Mouse (Mus musculus) E14TG2a.4 (cell line): ENCODE results near the gene Ibtk.

Source experiments
- H3K27me3 ChIP-seq: 2 replicates; pipeline ENCODE4 v1.6.1; 2014; ENCODE audit warnings: low read length, control low read depth; ENCODE audit not compliant: insufficient read depth
- H3K36me3 ChIP-seq: 2 replicates; pipeline ENCODE4 v1.6.1; 2014; ENCODE audit warnings: low read length, control low read depth; ENCODE audit not compliant: insufficient read depth
- H3K4me1 ChIP-seq: replicated peaks from 2 replicates; pipeline ENCODE4 v1.6.1; 2014; ENCODE audit warnings: low read depth, low read length, control low read depth
- H3K4me3 ChIP-seq: replicated peaks from 2 replicates; pipeline ENCODE4 v1.5.1; 2014; ENCODE audit warnings: mild to moderate bottlenecking, low read length
- H3K9me3 ChIP-seq: 2 replicates; pipeline ENCODE4 v1.6.1; 2014; ENCODE audit warnings: low read length, control low read depth
- CTCF ChIP-seq: conservative IDR thresholded peaks from 2 replicates; pipeline ENCODE4 v1.5.1; 2014; ENCODE audit warnings: low read length
- NANOG ChIP-seq: IDR thresholded peaks from 2 replicates; pipeline ENCODE4 v1.6.1; 2014; ENCODE audit warnings: borderline replicate concordance, low read length, mixed read lengths
- POU5F1 ChIP-seq: IDR thresholded peaks from 2 replicates; pipeline ENCODE4 v1.6.1; 2014; ENCODE audit warnings: low read length, borderline replicate concordance

Ibtk gene

DNA sequence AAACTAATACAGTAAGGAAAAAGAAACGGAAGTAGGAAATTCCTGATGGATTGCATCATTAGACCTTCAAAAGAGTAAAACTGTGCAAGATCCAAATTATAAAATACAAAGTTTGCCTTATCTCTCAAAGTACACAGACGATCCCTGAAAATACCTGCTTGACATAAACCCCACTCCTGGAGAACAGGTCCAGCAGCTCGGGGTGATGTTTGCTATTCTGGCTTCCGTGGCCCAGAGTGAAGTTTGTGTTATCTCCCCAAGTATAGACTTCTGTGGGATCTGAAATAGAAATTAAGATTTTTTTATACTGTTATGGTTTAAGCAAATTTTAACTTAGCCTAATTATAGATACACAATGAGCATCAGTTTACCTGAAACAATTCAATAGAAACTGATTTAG lies 14.3 kb downstream of the Ibtk start:
- H3K36me3 ChIP-seq = peaks cover 67% of the 10 kb centered on the region
- H3K9me3 ChIP-seq = no peaks in the 10 kb centered on the region
- H3K27me3 ChIP-seq = no peaks in the 10 kb centered on the region
- no peak overlapping the region for H3K4me3 ChIP-seq
- TF ChIP-seq POU5F1 (no peak), NANOG (no peak), CTCF (no peak)
- no peaks in the 10 kb centered on the region for H3K4me1 ChIP-seq

DNA sequence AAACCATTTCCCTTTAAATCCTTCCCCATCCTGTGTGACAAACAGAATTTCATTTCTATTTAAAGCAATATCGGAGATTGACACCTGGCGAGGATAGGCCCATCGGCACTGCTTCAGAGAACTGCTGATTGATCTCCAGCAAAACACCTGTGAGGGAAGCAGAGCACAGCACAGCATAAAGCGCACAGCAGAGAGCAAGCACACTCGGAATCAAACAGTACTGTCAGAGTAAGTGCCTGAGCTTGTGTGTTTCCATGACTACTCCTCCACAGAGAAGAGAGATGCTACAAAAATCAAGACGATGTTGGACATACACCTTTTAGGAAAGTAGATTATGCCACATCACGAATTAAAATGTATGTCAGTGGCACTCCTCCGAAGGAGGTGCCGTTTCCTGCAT lies 25.1 kb downstream of the Ibtk start:
- no peaks in the 10 kb centered on the region for H3K9me3 ChIP-seq

DNA sequence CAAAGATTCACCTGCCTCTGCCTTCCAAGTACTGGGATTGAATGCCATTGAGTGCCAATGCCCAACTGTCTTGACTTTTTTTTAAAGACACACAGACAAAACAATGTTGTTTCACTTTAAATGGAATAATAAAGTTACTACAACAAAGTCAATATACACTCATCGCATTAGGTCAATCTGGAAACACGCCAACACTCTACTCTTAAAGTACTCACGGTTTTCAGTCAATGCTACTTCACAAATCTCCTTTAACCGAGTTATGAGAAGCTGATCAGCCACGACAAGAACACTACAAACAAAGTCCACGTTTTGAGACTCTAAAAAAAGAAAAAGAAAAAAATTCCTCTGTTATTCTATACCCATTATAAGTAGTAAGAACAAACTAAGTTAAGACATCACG lies 31.8 kb downstream of the Ibtk start:
- H3K27me3 ChIP-seq = no peaks in the 10 kb centered on the region
- TF ChIP-seq POU5F1 (no peak), NANOG (no peak), CTCF (no peak)
- H3K9me3 ChIP-seq = no peaks in the 10 kb centered on the region
- H3K4me3 ChIP-seq = no peak overlapping the region
- peaks cover 95% of the 10 kb centered on the region for H3K36me3 ChIP-seq
- H3K4me1 ChIP-seq = no peaks in the 10 kb centered on the region

More for the DNA sequence above, 25.1 kb downstream of the Ibtk start:
- H3K27me3 ChIP-seq = no peaks in the 10 kb centered on the region
- peaks cover 91% of the 10 kb centered on the region for H3K36me3 ChIP-seq
- TF ChIP-seq POU5F1 (no peak), NANOG (no peak), CTCF (no peak)
- H3K4me1 ChIP-seq = no peaks in the 10 kb centered on the region
- no peak overlapping the region for H3K4me3 ChIP-seq

DNA sequence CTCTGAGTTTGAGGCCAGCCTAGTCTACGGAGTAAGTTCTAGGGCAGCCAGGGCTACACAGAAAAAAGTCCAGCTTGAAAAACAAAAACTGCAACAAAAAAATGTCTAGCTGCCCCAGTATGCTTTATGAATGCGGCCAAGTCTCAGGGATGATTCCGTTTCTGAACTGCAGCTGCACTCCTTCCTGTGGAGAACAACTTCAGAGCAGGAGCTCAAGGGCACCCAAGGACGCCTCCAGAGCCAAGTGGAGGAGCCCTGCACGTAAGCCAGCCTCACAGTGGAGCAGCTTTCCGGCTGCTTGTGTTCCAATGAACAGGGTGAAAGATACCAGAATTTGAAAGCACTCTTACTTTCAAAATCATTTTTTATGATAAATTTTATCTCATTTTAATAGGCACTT lies 41.8 kb downstream of the Ibtk start:
- Histone ChIP-seq H3K27me3 (no peaks in the 10 kb centered on the region), H3K4me3 (no peak overlapping the region), H3K9me3 (no peaks in the 10 kb centered on the region), H3K4me1 (peaks cover 11% of the 10 kb centered on the region), H3K36me3 (peaks cover 82% of the 10 kb centered on the region)
- TF ChIP-seq NANOG (no peak), POU5F1 (no peak), CTCF (no peak)

DNA sequence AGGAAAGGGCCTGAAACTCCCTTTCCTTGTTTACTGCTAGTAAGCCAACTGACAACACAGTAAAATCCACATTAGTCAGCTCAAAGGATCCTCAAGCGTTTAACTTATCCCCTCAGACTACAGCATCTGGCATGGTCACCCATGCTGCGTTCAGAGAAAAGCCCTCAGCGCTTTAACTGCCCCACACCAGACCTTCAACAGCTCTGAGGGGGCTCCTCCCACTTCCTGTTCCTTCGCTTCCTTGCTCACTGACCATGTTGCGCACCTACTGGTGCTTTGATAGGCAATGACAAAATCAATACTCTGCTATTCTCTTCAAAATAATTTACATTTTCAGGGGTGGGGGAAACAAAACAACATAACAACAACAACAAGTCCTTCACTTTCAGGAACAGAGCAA lies 47.2 kb downstream of the Ibtk start:
- no peaks in the 10 kb centered on the region for H3K9me3 ChIP-seq
- TF ChIP-seq POU5F1 = no peak
- TF ChIP-seq NANOG = no peak
- no peak for TF ChIP-seq CTCF
- H3K27me3 ChIP-seq = no peaks in the 10 kb centered on the region
- H3K36me3 ChIP-seq = peaks cover 54% of the 10 kb centered on the region
- H3K4me3 ChIP-seq = no peak overlapping the region
- H3K4me1 ChIP-seq = peaks cover 23% of the 10 kb centered on the region

DNA sequence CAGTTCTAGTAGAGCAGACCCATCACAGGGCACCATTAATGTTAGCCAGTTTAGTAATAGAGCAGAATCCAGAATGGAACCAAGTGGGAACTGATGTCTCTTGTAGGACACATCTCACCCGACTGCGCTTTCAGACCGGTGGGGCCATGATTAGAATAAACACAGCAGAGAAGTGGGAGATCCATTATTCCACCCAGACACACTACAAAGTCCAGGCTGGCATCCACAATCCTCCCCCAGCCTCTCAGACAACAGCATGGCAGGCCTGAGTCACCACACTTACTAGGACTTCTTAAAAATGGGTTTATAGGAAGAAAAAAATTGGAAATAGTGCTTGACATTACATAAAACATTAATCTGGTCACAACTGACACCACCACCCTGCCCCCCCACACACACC lies 53.5 kb downstream of the Ibtk start:
- H3K9me3 ChIP-seq = no peaks in the 10 kb centered on the region
- peaks cover 21% of the 10 kb centered on the region for H3K36me3 ChIP-seq
- H3K27me3 ChIP-seq = no peaks in the 10 kb centered on the region
- TF ChIP-seq POU5F1 (no peak), NANOG (no peak), CTCF (no peak)
- no peak overlapping the region for H3K4me3 ChIP-seq
- peaks cover 8% of the 10 kb centered on the region for H3K4me1 ChIP-seq

DNA sequence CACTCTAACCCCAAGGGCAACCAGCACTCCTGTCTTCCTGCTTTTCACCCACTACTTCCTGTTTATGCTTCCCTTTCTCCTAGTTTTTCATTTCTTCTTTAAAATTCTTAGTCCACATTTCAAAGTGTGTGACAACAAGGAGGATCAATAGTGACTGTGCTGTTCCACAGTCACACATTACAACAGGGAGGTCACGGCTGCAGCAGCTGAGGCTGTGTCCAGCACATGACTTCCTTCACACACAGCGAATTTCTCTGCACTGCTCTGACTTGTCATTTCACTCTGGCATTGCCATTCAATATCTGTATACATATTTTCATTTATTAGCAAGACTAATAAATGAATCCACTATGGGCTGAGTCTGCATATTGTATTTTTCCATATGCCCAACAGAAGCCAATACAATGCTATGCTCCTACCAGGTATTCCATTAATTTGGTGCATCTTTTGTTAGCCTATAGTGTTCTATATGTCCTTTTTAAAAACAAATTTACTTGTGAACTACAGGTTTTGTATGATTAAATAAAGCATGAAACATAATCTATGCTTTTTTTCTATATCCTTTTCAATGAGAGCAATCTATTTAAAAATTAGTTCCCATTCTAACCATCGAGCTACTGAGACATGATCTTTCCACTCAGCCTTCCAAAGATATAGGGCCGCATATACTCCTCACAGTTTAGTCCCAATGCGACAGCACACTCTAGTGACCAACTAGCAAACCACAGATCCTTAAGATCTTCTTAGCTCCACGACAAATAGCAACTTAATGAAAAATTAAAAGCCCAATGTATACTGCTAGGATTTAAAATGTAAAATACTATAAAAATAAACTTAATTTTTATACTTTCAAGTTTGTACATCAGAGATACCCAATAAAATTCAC lies 55.7 kb downstream of the Ibtk start:
- Histone ChIP-seq H3K4me3 (no peak overlapping the region), H3K27me3 (no peaks in the 10 kb centered on the region), H3K36me3 (peaks cover 40% of the 10 kb centered on the region), H3K9me3 (no peaks in the 10 kb centered on the region), H3K4me1 (no peaks in the 10 kb centered on the region)
- TF ChIP-seq POU5F1 = no peak
- no peak for TF ChIP-seq CTCF
- TF ChIP-seq NANOG = no peak

DNA sequence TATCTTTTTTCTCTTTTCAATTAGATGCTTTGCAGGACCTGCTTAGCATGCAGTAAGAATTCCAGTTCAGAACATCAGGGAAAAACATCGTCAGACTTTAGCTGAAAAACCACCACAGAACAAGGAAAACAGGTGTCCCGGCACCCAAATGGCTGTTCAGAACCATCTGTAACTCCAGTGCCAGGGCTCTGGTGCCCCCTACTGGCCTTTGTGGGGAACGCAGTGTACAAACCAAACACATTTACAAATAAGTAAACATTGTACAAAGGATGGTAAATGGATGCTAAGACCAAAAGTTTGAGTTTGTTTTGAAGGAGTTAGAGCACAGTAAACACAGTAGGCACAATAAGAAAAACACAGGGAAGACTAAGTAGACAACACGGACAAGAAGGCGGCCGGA lies 64.1 kb downstream of the Ibtk start:
- H3K4me3 ChIP-seq = no peak overlapping the region
- peaks cover 19% of the 10 kb centered on the region for H3K36me3 ChIP-seq
- TF ChIP-seq POU5F1 = no peak
- peak; percentile 62 for TF ChIP-seq CTCF
- no peak for TF ChIP-seq NANOG
- no peaks in the 10 kb centered on the region for H3K9me3 ChIP-seq
- 0 out of 2 replicates have a peak, but pooled peaks cover 4% of the 10 kb centered on the region for H3K4me1 ChIP-seq
- no peaks in the 10 kb centered on the region for H3K27me3 ChIP-seq
